Comparison of ENCODE assay signal across 8 mouse cellular contexts in the genomic region with DNA sequence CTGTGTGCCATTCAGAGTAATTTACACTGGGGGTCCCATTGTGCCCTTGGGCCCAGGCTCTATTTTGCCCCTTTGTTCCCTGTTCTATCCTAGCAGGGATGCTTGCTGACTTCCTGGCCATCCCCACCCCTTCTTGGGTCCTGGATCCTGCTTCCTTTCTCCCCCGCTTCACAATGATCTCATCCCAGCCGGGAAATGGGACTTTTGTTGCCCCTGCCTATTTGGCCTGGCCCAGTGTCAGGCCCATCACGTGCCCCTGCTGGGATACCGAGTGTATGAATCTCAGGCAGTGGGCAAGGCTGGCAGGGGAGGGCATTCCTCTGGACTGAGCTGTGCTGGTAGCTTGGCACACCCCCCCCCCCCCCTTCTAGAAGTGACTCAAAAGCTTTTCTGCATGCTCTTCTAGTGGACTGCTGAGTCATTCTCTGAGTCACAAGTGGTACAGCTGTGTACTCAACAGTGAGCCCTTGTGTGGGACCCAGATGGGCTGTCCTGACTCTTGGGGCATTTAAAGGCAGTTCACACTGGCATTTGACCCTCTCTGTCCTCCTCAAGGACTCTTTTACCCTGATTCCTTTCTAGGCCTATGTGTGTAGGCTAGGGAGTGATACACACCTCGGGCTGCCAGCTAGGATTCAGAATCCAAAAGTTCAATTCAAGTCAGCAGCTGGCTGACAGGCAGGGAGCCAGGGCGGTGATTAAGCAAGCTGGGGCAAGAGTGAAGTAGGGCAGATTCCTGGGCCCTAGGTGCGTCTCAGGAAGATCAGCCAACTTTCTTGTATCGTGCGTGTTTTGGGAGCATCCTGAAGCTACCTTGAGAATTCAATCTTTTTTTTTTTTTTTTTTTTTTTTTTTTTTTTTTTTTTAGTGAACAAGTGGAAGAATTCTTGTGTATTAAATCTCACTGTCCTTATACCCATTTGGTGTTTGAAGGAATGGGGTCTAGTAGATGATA.
DNase-seq lines count a peak whose midpoint lies in the region; ATAC-seq and TF ChIP-seq lines count a peak whose summit lies in the region.

No protein-coding gene starts in this region.

- H3K4me2 ChIP-seq in intestine, embryonic 16.5 days (ENCODE audit: low read depth, low read length), result no peak overlapping the region
- no peak overlapping the region for H3K4me2 ChIP-seq in midbrain, postnatal 0 days (ENCODE audit: low read depth, low read length, poor library complexity, severe bottlenecking)

- H3K9ac ChIP-seq in intestine, embryonic 16.5 days (ENCODE audit: low read depth, low read length), result no peak overlapping the region
- no peak overlapping the region for H3K9ac ChIP-seq in midbrain, postnatal 0 days (replicated peaks; ENCODE audit: low read length, poor library complexity, severe bottlenecking)

- 0 out of 2 replicates have a peak, but pooled peaks cover 2% of the 10 kb centered on the region for H3K4me1 ChIP-seq in intestine, embryonic 16.5 days (ENCODE audit: control insufficient read depth, insufficient read depth, low read length)
- H3K4me1 ChIP-seq in midbrain, postnatal 0 days (ENCODE audit: insufficient read depth, low read length), result no peaks in the 10 kb centered on the region

- no peaks in the 10 kb centered on the region for H3K9me3 ChIP-seq in intestine, embryonic 16.5 days (ENCODE audit: control insufficient read depth, low read length)
- H3K9me3 ChIP-seq in midbrain, postnatal 0 days (ENCODE audit: low read length), result no peaks in the 10 kb centered on the region

- H3K36me3 ChIP-seq in intestine, embryonic 16.5 days (ENCODE audit: control insufficient read depth, insufficient read depth, low read length), result no peaks in the 10 kb centered on the region
- H3K36me3 ChIP-seq in midbrain, postnatal 0 days (ENCODE audit: insufficient read depth, low read length), result no peaks in the 10 kb centered on the region

- intact Hi-C loops in gastrocnemius, postnatal 14 days (cut with DNase I; ENCODE audit: low total_unique reads), result no loop called here
- intact Hi-C loops in left cerebral cortex, postnatal 4 days (cut with DNase I), result no loop called here

- ATAC-seq in intestine, embryonic 16.5 days, result peak; percentile 53
- ATAC-seq in midbrain, postnatal 0 days (ENCODE audit: low FRiP score), result peak; percentile 88

- H3K27ac ChIP-seq in intestine, embryonic 16.5 days (ENCODE audit: low read length), result no peak overlapping the region
- H3K27ac ChIP-seq in midbrain, postnatal 0 days (ENCODE audit: low read depth, low read length), result no peak overlapping the region

- 66% methylated on average over 9 of the region's 9 CpGs for WGBS in intestine, embryonic 16.5 days
- WGBS in midbrain, postnatal 0 days, result 68% methylated on average over 9 of the region's 9 CpGs

- H3K27me3 ChIP-seq in intestine, embryonic 16.5 days (replicated peaks; ENCODE audit: control insufficient read depth, insufficient read depth, low read length), result no peaks in the 10 kb centered on the region
- no peaks in the 10 kb centered on the region for H3K27me3 ChIP-seq in midbrain, postnatal 0 days (ENCODE audit: insufficient read depth, low read length)

- no peak for TF ChIP-seq CTCF in midbrain, postnatal 0 days (IDR thresholded peaks at IDR 0.05)

- peak; percentile 77 to 78 for DNase-seq in urinary bladder, adult 18-20 months (ENCODE audit: low spot score in 2 of 2)
- DNase-seq in urinary bladder, postnatal 10 days (ENCODE audit: low spot score), result no peak
- DNase-seq in cerebellum, adult 18-20 months, result peak; percentile 24 to 36
- peak; percentile 77 for DNase-seq in gastrocnemius, postnatal 14 days
- peak; percentile 62 for DNase-seq in left cerebral cortex, postnatal 4 days
- DNase-seq in midbrain, postnatal 0 days (ENCODE audit: low spot score), result peak; percentile 68
- DNase-seq in natural killer cell, adult 2 months (ENCODE audit: low spot score in 2 of 2), result no peak

- no peak overlapping the region for H3K4me3 ChIP-seq in intestine, embryonic 16.5 days (ENCODE audit: low read length)
- no peak overlapping the region for H3K4me3 ChIP-seq in midbrain, postnatal 0 days (ENCODE audit: low read depth, low read length)

Comparison
In these comparisons a context has a peak if more than half of its experiments do, and no peak if none do; other contexts are left out.
1. DNase-seq: peak in urinary bladder, adult 18-20 months (2 of 2), cerebellum, adult 18-20 months (2 of 2), gastrocnemius, postnatal 14 days (single experiment), left cerebral cortex, postnatal 4 days (single experiment) and midbrain, postnatal 0 days (single experiment); none in urinary bladder, postnatal 10 days (single experiment) and natural killer cell, adult 2 months (0 of 2).